Mouse (Mus musculus): ENCODE measurements around the gene Zfp42.
"Not testable (repeated sequence)": the region's sequence is repeated elsewhere in the genome, so short reads cannot be mapped to it uniquely, and the experiment has no call there.

GRCm38 (mm10) chr8:43352241-43352640 lies 45.5 kb upstream of the Zfp42 start:
- TF ChIP-seq EP300, CTCF (IDR thresholded peaks at IDR 0.05): not testable (repeated sequence)
